Mouse (Mus musculus) left cerebral cortex, postnatal 36 days (tissue): ENCODE measurements around the gene Tmem170b. TPM values are rescaled to one million over a fixed set of nuclear protein-coding genes. Genes with fewer than 3 reads are reported as not detected.
A peak's percentile ranks its signal among the peaks of the same experiment; 100 is the strongest.

Source experiments
- DNase-seq, 2 experiments: peaks; one replicate each; pipeline ENCODE4 v3.0.0; 2021 to 2022; ENCODE audit warnings: low spot score in 2 of 2, mixed read lengths in 1 of 2
- intact Hi-C: fragments of 180-260 bp; cut with DNase I; formaldehyde crosslinking; loops from one replicate; pipeline ENCODE4 v1.15.1; 2025
- total RNA-seq, 2 experiments: library from RNA; stranded (reverse); gene quantifications; 2 replicates each; pipeline ENCODE4 v1.2.3; 2021

The Tmem170b gene
- total RNA-seq, 2 experiments from 2014 or later, result 84.3 to 86.1 TPM

DNA sequence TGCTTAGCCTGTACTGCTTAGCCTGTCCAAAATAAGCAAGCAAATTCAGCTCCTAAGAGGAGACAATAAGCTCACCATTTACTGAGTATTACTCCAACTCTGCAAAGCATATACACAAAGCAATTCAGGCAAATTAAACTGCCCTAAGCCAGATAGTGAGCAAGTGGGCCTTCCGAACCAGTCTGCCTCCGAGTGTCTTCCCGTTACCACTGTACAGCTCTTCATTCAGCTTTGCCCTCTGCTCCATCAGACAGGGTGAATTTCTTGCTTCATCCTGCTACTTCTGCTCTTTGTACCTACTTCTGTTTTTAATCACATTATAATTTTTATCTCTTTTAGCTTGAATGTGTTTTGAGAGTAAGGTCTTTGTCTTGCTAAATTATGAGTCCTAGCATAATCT, 1.9 kb downstream of the Tmem170b start:
- no peak for DNase-seq
- intact Hi-C loops, result no loop called here

DNA sequence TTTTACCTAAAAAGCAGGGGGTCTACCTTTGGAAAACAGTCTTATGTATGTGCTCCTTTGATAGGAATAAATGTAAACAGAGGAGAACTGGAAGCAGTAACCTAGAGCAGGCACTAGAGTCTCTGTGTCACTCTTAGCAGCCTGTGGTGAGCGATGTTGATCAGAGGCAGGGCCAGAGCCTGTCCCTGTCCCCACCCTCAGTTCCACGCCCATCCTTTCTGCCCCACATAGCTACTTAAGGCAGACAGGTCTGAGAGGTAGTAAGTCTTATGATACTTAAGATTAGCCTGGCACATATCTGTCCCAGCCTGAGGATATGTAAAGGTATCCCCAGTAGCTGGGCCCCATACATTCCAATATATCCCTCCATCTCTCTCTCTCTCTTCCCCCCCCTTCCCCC, 2.9 kb downstream of the Tmem170b start:
- DNase-seq, result no peak
- intact Hi-C loops, result no loop called here

DNA sequence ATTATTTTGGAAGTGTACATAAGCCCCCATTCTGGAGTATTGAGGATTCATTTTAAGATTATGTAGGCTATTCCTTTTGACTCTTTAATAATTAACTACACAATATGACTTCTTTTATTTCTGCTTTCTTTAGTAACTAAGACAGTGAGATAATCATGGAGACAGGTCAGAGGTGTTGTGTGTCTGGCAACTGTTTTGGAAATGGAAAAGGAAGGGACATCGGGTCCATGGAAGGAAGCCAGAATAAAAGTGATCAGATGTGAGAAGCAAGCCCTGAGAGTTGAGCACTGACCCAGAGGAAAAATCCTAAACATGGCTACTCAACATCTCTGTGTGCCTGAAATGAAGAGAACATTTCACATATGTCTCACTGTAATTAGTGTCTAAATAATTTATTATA, 5.3 kb downstream of the Tmem170b start:
- no peak for DNase-seq
- intact Hi-C loops, result no loop called here

DNA sequence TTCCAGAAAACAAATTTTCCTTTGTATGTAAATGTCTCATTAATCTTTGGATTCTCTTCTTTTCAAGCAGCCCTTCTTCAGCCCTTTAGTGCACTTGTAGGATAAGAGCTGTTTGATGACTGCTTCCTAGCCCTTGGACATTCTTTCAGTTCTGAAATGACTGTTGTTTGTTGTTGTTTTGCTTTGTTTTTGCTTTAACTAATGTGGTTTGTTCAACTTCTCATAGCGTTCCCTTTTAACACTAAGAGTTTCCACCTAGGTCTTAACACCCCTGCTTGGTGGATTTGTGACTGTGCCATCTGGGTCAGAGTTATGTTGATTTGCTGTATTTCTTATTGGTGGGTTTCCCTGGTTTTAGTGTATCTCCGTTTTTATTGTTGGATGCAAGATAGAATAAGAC, 8.8 kb downstream of the Tmem170b start:
- no peak for DNase-seq
- intact Hi-C loops, result no loop called here

DNA sequence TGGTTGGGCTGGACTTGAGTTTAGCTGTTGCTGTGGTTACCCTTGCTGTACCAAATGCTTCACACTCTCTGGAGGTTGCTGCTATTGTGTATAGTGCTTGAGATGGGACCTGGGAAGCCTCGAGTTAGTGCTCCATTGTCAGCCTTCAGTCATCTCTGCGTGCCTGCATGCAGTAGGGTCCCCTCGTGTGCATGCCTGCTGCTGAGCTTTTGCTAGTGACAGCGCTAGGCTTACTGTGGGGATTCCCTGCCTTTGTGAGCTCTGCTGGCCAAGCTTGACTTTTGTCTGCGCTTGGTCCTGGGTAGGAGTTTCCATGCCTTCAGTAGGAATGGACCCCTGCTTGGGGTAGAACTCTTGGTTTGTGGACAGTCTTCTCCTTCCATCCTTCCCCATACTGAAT, 9.3 kb downstream of the Tmem170b start:
- intact Hi-C loops, result no loop called here
- no peak for DNase-seq

DNA sequence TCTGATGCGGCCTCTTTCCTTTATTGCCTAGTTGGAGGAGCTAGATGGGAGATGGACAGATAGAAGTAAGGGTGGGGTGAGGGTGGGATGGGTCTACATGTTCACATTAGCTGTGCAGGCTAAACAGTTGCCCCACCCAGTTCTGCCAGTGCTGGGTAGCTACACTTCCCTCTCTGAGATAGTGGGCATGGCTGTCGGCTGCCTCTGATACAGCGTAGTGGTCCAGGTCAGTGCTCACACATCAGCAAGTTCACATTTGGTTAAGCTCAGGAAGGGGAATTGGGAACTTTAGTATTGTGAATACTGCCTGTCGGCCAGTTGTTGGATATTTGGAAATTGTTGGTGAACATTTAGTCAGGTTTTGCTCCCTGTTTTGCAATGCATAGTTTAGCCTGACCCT, 13.8 kb downstream of the Tmem170b start:
- no peak for DNase-seq
- intact Hi-C loops, result no loop called here

DNA sequence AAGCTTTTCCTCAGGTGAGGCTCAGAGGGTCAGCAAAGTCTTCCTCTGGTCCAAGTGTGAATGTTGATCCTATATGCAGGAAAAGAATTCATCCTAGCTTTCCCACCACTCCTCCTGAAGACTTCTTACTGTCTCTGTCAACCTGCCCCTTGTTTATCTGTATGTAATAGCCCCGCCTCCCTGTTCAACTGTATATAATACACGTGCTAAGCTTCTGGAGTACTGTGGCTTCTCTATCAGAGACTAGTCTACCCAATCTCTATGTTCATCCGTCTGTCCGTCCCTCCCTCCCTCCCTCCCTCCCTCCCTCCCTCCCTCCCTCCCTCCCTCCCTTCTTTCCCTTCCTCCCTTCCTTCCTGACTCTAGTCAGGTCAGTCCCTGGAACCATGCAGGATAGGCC, 14.4 kb downstream of the Tmem170b start:
- intact Hi-C loops, result no loop called here
- DNase-seq, result no peak

DNA sequence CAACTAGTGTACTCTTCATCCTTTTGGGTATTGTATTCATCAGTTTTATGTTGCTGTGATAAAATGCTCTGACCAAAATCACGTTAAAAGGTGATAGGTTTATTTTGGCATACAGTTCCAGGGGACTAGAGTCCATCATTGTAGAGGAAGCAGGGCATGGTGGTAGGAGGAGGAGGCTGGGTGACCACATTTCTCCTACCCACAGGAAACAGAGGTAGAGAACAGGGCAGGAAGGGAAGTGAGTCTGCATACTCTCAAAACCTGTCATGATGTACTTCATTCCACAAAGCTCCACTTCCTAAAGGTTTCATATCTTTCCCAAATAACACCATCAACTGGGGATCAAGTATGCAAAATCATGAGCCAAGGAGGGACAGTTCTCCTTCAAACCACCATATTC, 18.4 kb downstream of the Tmem170b start:
- DNase-seq, result no peak
- intact Hi-C loops, result no loop called here

DNA sequence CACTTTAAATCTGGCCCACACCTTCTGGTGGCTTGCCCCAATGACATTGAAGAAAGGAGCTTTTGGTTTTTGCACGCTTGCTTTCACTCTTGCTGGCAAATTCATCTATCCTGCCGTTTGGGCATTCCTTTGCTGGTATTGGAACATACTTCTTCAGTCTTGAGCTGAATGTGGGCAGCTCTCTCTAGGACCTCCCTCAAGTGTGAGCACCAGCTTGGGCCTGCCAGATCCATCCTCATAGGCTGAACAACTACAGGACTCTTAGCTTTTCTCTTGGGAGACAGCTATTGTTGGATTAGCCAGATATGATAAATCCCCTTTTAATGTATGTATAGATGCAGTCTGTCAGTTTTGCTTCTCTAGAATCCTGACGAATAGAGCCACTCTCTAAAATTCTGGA, 19.5 kb downstream of the Tmem170b start:
- intact Hi-C loops, result no loop called here

DNA sequence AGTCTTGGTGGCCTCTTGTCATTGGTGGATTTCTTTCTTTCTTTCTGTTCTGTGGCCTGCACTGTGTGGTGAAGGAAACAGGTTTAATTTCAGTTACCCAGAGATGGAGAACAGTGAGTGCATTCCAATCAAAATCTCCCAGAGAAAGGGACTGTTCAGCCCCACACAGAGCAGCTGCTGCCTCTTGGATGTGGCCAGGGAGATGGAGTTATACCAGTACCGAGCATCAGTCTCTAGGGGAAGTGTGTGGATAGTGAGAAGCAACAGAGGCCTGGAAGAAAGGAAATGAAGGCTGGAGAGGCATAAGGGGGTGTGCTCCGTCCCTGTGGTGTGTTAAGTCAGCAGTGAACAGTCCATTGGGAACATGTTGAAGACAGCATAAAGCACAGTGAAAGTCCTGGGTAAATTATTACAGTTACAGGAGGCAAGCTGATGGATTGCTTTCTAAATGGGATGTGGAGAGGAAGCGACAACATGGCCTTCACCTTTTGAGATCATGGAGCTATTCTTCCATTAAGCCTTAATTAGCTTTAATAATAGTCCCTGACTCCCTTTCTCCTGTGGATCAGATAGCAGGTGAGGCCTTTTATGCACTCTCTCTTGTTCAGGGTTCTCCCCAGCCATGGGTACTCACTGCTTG, 21.7 kb downstream of the Tmem170b start:
- intact Hi-C loops, result no loop called here
- DNase-seq, result no peak

More for the DNA sequence above, 19.5 kb downstream of the Tmem170b start:
- no peak for DNase-seq

DNA sequence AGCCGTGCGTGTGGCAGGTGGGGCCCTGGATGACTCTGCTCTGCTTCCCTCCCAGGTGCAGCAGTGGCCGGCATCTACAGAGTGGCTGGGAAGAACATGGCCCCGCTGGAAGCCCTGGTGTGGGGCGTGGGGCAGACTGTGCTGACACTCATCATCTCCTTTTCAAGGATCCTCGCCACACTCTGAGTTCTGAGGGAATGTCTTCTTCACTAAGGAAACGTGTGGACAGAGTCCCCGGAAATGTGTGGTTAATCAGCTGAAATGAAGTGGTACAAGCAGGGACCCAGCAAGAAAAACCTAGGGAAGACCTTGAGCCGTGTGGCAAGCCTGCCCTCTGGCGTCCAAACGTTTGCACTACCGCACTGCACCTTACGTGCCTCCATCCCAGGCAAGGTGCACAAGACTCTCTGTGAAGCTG, 28.7 kb downstream of the Tmem170b start:
- intact Hi-C loops, result loop anchor here (2.0 kb wide), 1 partner anchor 52 kb away; no protein-coding TSS in a partner anchor
- peak; percentile 70 to 78 for DNase-seq

DNA sequence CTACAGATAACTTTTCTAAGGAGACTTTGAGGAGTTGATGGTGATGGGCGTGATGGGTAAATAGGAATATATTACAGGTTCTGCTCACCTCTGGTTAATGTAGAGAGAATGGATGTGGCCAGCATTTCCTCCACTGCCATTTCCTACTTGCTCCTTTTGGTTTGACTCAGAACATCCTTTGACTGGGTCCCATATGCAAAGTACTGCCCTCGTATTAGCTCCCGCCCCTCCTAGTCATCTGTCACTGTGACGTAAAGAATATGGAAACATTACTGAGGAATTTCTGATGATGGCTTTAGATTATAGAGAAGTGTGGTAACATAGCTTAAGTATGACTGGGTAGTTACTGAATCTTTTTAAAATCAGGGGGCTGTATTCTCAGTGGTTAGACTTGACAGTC, 32.4 kb downstream of the Tmem170b start:
- DNase-seq, result no peak
- intact Hi-C loops, result loop anchor here (5.0 kb wide), 1 partner anchor 356 kb away; no protein-coding TSS in a partner anchor

DNA sequence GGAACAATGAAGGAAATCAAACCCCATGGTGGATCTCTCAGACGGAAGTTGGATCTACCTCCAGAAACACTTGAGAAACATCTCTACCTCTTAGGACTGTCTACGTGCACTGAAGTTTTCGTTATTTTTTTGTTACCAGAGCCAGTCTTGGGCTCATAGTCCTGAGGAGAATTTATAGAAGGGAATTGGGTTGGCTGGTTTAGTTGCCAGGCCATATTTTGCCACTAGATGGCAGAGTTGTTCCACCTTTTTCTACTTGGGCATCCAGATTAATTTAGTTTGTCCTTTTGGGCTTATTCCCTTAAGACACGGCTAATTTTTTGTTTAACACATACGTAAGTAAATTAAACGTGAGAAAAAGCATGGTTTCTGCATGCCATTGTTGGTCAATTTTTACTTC, 37.1 kb downstream of the Tmem170b start:
- intact Hi-C loops, result loop anchor here (2.0 to 5.0 kb wide), 2 partner anchors 64 to 602 kb away; no protein-coding TSS in a partner anchor
- DNase-seq, result peak; percentile 37 to 59

DNA sequence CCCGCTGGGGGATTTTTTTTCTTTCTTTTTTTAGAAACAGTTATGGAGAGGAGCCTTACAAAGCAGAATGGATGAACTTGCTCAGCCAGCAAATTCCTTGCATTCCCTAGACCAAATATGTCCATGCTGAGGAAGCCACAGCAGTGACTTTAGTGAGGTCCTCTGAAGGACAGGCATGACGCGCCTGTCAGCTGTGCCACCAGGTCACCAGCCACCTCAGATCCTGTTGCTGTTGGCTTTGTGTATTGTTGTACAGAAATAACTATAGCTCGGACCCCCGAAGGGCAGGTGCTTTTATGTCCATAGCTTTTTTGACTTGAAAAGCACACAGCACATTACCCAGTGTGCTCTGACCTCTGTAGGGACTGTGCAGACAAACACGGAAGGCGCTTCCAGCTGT, 38.1 kb downstream of the Tmem170b start:
- intact Hi-C loops, result loop anchor here (2.0 to 5.0 kb wide), 2 partner anchors 64 to 601 kb away; no protein-coding TSS in a partner anchor
- DNase-seq, result no peak

DNA sequence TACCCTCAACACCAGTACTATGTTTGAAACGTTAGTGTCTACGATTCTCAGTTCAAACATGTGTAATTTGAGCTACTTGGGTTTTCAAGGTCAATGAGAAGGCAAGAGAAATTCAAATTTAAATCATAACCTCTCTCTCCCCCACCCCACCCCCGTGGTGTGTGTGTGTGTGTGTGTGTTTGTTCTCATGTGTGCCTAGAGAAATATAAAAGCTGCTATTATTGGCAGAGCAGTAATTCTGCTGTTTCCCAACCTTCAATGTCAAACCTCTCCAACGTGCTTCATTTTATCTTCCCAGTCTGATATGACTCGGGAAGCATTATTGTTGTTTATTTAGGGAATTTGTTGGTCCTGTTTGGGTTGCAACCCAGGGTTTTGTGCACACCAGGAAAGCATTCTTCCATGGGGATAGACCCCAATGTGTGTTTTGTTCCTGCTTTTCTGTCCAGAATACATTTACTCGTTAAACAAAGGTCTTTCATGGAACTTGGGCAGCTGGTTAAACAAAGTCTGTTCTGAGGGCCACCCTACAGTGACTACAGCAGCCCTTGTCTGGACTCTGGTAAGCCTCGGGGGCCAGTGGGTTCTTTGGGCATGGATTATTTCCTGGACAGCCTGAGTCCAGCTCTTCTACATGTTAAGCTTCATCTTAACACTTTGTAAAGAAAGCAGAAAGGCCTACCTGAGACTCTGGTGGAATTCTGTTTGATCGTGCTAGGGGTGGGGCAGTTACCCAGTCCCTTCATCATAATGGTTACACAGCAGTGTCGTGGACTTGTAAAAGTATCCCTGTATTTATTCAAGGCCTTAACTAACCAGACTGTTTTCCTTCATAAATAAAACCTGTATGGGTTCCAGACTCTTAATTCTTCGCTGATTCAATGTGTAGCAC, 39.1 kb downstream of the Tmem170b start:
- DNase-seq, result no peak

DNA sequence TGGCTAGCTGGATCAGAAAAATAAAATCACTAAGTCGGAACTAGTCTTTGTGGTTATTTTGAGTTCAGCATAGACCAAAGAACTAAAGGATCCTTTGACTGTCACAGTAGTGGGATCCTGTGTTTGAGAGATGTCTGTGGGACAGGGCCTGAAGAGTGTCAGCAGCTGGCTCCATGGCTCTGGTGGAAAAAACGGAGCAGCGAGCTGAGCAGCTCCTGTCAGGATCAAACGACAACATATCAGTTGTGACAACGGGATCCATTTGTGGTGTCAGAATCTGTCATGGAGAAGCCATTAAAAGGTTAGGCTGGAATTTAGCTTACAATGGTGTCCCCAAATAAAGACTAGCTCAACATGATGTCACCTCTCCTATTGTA, 39.8 kb downstream of the Tmem170b start:
- intact Hi-C loops, result no loop called here

More for the DNA sequence above, 39.1 kb downstream of the Tmem170b start:
- intact Hi-C loops, result loop anchor here (5.0 kb wide), 1 partner anchor 62 kb away; no protein-coding TSS in a partner anchor

DNA sequence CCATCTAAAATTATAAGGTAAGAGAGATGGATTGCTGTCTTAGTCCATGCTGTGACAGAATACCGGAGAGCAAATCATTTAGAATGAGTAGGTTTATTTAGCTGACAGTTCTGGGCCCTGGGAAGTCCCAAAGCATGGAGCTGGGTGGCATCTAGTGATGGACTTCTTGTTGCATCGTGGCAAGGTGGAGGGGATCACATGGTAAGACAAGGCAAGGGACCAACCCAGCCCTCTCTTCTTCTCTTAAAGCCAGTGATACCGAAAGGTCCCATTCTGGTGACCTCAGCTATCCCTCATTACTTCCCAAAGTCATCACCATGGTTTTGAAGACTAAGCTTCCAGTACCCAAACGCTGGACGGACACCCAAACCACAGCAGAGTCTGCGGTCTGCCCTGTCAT, 42.3 kb downstream of the Tmem170b start:
- no peak for DNase-seq
- intact Hi-C loops, result no loop called here

More for the DNA sequence above, 39.8 kb downstream of the Tmem170b start:
- DNase-seq, result no peak

DNA sequence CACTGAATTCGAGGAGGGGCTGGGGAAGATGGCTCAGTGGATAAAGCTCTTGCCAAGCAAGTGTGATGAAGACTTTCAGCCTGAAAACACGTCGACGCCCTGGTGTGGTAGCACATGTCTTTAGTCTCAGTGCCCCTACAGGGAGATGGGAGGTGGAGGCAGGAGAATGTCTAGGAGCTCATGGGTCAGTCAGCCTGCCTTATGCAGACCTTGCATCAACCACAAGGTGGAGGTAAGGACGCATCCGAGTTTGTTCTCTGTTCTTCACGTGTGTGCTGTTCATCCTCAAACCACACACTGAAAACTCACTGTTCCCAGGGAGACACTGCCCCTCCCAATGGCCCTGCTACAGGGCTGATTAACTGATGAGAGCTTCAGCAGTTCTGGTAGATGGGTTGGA, 45.0 kb downstream of the Tmem170b start:
- intact Hi-C loops, result no loop called here

DNA sequence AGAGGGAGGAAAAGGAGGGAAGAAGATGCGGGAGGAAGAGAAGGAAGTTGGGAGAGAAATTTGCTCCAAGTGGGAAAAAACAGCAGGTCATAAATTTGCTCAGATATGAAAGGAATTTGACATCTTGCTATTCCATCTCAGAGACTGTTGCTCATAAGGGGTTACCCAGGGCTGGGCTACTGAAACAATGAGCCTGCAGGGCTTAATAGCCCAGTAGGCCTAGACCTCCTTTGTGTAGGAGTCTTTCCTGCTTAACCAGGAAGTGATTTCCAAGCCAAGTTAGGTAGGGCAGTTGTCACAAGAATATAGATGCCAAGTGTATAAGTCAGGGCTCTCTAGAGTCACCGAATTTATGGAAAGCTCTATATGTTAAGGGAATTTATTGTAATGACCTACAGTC, 48.1 kb downstream of the Tmem170b start:
- intact Hi-C loops, result no loop called here

More for the DNA sequence above, 45.0 kb downstream of the Tmem170b start:
- DNase-seq, result no peak

DNA sequence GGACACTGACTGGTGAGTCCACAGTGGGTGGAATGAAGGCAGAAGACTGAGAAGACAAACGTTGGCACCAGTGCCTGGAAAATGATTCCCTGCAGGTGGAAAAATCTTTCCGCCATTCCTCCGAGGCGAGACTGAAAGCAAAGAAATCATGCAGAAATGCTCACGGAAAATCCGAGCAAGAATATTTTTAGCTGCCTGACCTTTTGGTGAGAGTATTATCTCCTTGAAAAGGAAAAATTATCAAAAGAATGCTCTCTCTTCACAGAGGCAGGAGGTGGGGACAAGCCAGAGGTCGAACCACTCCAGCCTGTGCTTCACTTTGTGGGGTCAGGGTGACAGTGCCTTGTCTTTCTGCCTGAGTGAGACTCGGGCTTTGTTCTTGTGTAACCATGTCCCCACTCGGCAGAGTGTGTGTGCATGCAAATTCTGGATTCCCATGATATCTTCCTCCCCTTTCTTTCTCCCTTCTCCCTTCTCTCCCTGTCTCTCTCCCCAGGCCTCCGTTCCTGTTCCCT, 49.9 kb downstream of the Tmem170b start:
- DNase-seq, result no peak
- intact Hi-C loops, result no loop called here

More for the DNA sequence above, 48.1 kb downstream of the Tmem170b start:
- DNase-seq, result no peak
